11 mouse cellular contexts compared by ENCODE assay signal in genomic region chr5:36226296-36226695, GRCm38 (mm10). TPM values are rescaled to one million over a fixed set of nuclear protein-coding genes. Genes with fewer than 3 reads are reported as not detected.
DNase-seq lines count a peak whose midpoint lies in the region; ATAC-seq and TF ChIP-seq lines count a peak whose summit lies in the region.
"Had no signal": no experiment of that assay in that cellular context is flagged by ENCODE, and none has a peak within 500 bp of the region (broad histone marks: within the 10 kb centered on the region; RNA-seq: fewer than 3 reads in every experiment).

No protein-coding gene starts in this region.

- H3K9ac ChIP-seq in heart, embryonic 13.5 days: 0 out of 2 replicates have a peak overlapping the region, but pooled peaks have one; percentile 4
- H3K9ac ChIP-seq in neural tube, embryonic 13.5 days: peak overlapping the region; percentile 41; the same call in 1 of the 2 replicates
- H3K9ac ChIP-seq in stomach, postnatal 0 days (ENCODE audit: low read length): no peak overlapping the region

- TF ChIP-seq CTCF in stomach, postnatal 0 days (IDR thresholded peaks at IDR 0.05; ENCODE audit: low read depth): no peak

- peaks cover 35% of the 10 kb centered on the region for H3K4me1 ChIP-seq in heart, embryonic 13.5 days
- H3K4me1 ChIP-seq in neural tube, embryonic 13.5 days (replicated peaks): peaks cover 68% of the 10 kb centered on the region
- H3K4me1 ChIP-seq in stomach, postnatal 0 days (replicated peaks; ENCODE audit: control insufficient read depth, insufficient read depth): no peaks in the 10 kb centered on the region; the same call in 1 of the 2 replicates

- H3K27ac ChIP-seq in heart, embryonic 13.5 days (replicated peaks): peak overlapping the region; percentile 43
- H3K27ac ChIP-seq in neural tube, embryonic 13.5 days (replicated peaks): peak overlapping the region; percentile 34; the same call in 1 of the 2 replicates
- H3K27ac ChIP-seq in stomach, postnatal 0 days (replicated peaks): peak overlapping the region; percentile 82

- TF ChIP-seq EP300 in stomach, postnatal 0 days (optimal IDR thresholded peaks at IDR 0.05): no peak

- H3K9me3 ChIP-seq in heart, embryonic 13.5 days: no peaks in the 10 kb centered on the region
- H3K9me3 ChIP-seq in neural tube, embryonic 13.5 days: no peaks in the 10 kb centered on the region
- no peaks in the 10 kb centered on the region for H3K9me3 ChIP-seq in stomach, postnatal 0 days (ENCODE audit: control insufficient read depth, low read length)

- H3K27me3 ChIP-seq in heart, embryonic 13.5 days (replicated peaks): 0 out of 2 replicates have a peak, but pooled peaks cover 3% of the 10 kb centered on the region
- no peaks in the 10 kb centered on the region; the same call in 1 of the 2 replicates for H3K27me3 ChIP-seq in neural tube, embryonic 13.5 days
- no peaks in the 10 kb centered on the region for H3K27me3 ChIP-seq in stomach, postnatal 0 days (ENCODE audit: control insufficient read depth, insufficient read depth, low read length)

- no peak overlapping the region for H3K4me2 ChIP-seq in heart, embryonic 13.5 days
- no peak overlapping the region for H3K4me2 ChIP-seq in neural tube, embryonic 13.5 days
- no peak overlapping the region for H3K4me2 ChIP-seq in stomach, postnatal 0 days (replicated peaks; ENCODE audit: low read depth)

- H3K4me3 ChIP-seq in heart, embryonic 13.5 days: no peak overlapping the region
- H3K4me3 ChIP-seq in neural tube, embryonic 13.5 days: no peak overlapping the region
- no peak overlapping the region for H3K4me3 ChIP-seq in stomach, postnatal 0 days (ENCODE audit: low read depth, low read length)

- no peaks in the 10 kb centered on the region for H3K36me3 ChIP-seq in heart, embryonic 13.5 days
- H3K36me3 ChIP-seq in neural tube, embryonic 13.5 days: no peaks in the 10 kb centered on the region
- H3K36me3 ChIP-seq in stomach, postnatal 0 days (ENCODE audit: control insufficient read depth, insufficient read depth, low read length): no peaks in the 10 kb centered on the region

- DNase-seq in heart, adult 9 months (ENCODE audit: low spot score in 2 of 2): no peak
- DNase-seq in neural tube, embryonic 10.5 days (ENCODE audit: extremely low spot score, low spot score): no peak
- peak; percentile 66 to 71 for DNase-seq in left cerebral cortex, adult 9 months (ENCODE audit: low spot score in 2 of 2)
- DNase-seq in stomach, postnatal 0 days (ENCODE audit: low spot score): no peak
- DNase-seq in ovary, adult 18-20 months (ENCODE audit: low spot score): no peak
- DNase-seq: liver had no signal

- WGBS in heart, embryonic 13.5 days: 47% methylated on average over 11 of the region's 11 CpGs
- WGBS in neural tube, embryonic 13.5 days: 59% methylated on average over 11 of the region's 11 CpGs
- 32% methylated on average over 11 of the region's 11 CpGs for WGBS in stomach, postnatal 0 days

- ATAC-seq in heart, embryonic 13.5 days (ENCODE audit: extremely low read depth, insufficient number of reproducible peaks, low FRiP score, low TSS enrichment): no peak
- no peak for ATAC-seq in neural tube, embryonic 13.5 days (ENCODE audit: low read depth)
- peak; percentile 62; the same call in 1 of the 2 replicates for ATAC-seq in stomach, postnatal 0 days (ENCODE audit: low FRiP score, low TSS enrichment)
- ATAC-seq in megakaryocyte, adult 5-6 weeks (ENCODE audit: poor library complexity, severe bottlenecking): no peak

RNA-seq across cellular contexts. Expression of gene Psapl1, which starts 22.5 kb away (rescaled TPM):
- polyA plus RNA-seq in heart, embryonic 13.5 days (2015; fragmentation: Nextera tagmentation; extraction: Ambion mirVana): 0.08 and 0.15 TPM in 2 replicates
- 0.07 TPM in 1 of 2 replicates, not detected in the other for polyA plus RNA-seq in neural tube, embryonic 13.5 days (2015; fragmentation: Nextera tagmentation; extraction: Ambion mirVana)
- polyA plus RNA-seq in stomach, postnatal 0 days (2015; fragmentation: Nextera tagmentation; extraction: Ambion mirVana): 311 and 314 TPM in 2 replicates
- total RNA-seq in megakaryocyte, adult 5-6 weeks (2015): not detected in 2 replicates
- total RNA-seq in megakaryocyte, adult 5-6 weeks (2017): not detected in 2 replicates
- total RNA-seq: common myeloid progenitor, adult 5-6 weeks had no signal
- polyA plus RNA-seq: spleen, adult 2 months had no signal

Comparison
In these comparisons a context has a peak if more than half of its experiments do, and no peak if none do; other contexts are left out.
1. DNase-seq: peak in left cerebral cortex, adult 9 months (2 of 2); none in heart, adult 9 months (0 of 2), neural tube, embryonic 10.5 days (single experiment), stomach, postnatal 0 days (single experiment) and ovary, adult 18-20 months (single experiment).
2. RNA of gene Psapl1, which starts 22.5 kb away (polyA plus RNA-seq): 311 to 314 TPM in stomach, postnatal 0 days; 0.08 to 0.15 TPM in heart, embryonic 13.5 days and 0.07 TPM in neural tube, embryonic 13.5 days; every median in the first group is over 100 times any median in the second.
3. Peak in every context shown above with its lines, with median percentiles within 50 percentile points of each other: H3K27ac ChIP-seq.